Mouse (Mus musculus): ENCODE measurements around the gene Cetn3. TPM values are rescaled to one million over a fixed set of nuclear protein-coding genes. Genes with fewer than 3 reads are reported as not detected.

The Cetn3 gene
- 219 and 231 TPM in 2 replicates for polyA plus RNA-seq (2015; fragmentation: Nextera tagmentation; extraction: Ambion mirVana)

GRCm38 (mm10) chr13:81782971-81783404, at the start of gene Cetn3:
TSS of gene Cetn3 (plus strand) at chr13:81783077.
- H3K9me3 ChIP-seq (ENCODE audit: control insufficient read depth, low read length): no peaks in the 10 kb centered on the region
- peaks cover 7% of the 10 kb centered on the region for H3K36me3 ChIP-seq (ENCODE audit: control insufficient read depth, insufficient read depth, low read length)
- H3K4me1 ChIP-seq (replicated peaks; ENCODE audit: control insufficient read depth, insufficient read depth, low read length): peaks cover 9% of the 10 kb centered on the region; the same call in 1 of the 2 replicates
- WGBS: 0% methylated on average over 29 of the region's 29 CpGs
- peak within 1 kb of the TSS; percentile 91 for H3K4me2 ChIP-seq (ENCODE audit: low read depth, low read length)
- H3K27ac ChIP-seq (ENCODE audit: low read length): peak within 1 kb of the TSS; percentile 99
- no peaks in the 10 kb centered on the region for H3K27me3 ChIP-seq (ENCODE audit: control insufficient read depth, insufficient read depth, low read depth, low read length)
- peak; percentile 93 for ATAC-seq (ENCODE audit: low read depth)
- H3K9ac ChIP-seq (ENCODE audit: low read length): peak within 1 kb of the TSS; percentile 92
- H3K4me3 ChIP-seq (ENCODE audit: low read length): peak within 1 kb of the TSS; percentile 86

GRCm38 (mm10) chr13:81736606-81737005, 46.3 kb upstream of the Cetn3 start:
- Histone ChIP-seq H3K36me3 (ENCODE audit: control insufficient read depth, insufficient read depth, low read length) (no peaks in the 10 kb centered on the region), H3K4me1 (replicated peaks; ENCODE audit: control insufficient read depth, insufficient read depth, low read length) (no peaks in the 10 kb centered on the region), H3K27me3 (ENCODE audit: control insufficient read depth, insufficient read depth, low read depth, low read length) (no peaks in the 10 kb centered on the region), H3K9me3 (ENCODE audit: control insufficient read depth, low read length) (no peaks in the 10 kb centered on the region), H3K4me3 (ENCODE audit: low read length) (no peak overlapping the region), H3K9ac (ENCODE audit: low read length) (no peak overlapping the region), H3K27ac (ENCODE audit: low read length) (no peak overlapping the region), H3K4me2 (ENCODE audit: low read depth, low read length) (no peak overlapping the region)
- no peak for ATAC-seq (ENCODE audit: low read depth)
- WGBS: 73% methylated on average over 5 of the region's 5 CpGs

DNA sequence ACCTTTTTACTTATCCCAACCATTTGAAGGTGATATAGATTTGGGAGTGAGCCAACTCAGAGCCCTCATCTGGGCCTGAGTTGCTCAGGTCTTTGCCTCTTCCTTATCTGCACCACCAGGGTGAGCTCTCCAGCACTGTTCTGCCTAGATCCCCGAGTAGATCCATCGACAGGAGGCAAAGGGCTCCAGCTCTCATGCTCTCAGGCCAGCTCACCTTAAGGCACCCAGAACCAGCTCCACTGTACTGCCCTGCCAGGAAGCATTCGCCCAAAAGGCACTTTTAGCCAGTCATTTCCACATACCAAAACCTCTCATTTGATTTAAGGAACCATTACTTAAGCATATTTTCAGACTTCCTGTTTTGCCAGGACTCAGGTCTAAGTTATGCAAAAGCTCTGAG, 42.0 kb upstream of the Cetn3 start:
- no peak for ATAC-seq (ENCODE audit: low read depth)
- no peaks in the 10 kb centered on the region for H3K4me1 ChIP-seq (replicated peaks; ENCODE audit: control insufficient read depth, insufficient read depth, low read length)
- no peak overlapping the region for H3K4me2 ChIP-seq (ENCODE audit: low read depth, low read length)
- no peaks in the 10 kb centered on the region for H3K27me3 ChIP-seq (ENCODE audit: control insufficient read depth, insufficient read depth, low read depth, low read length)
- no peaks in the 10 kb centered on the region for H3K36me3 ChIP-seq (ENCODE audit: control insufficient read depth, insufficient read depth, low read length)
- H3K9me3 ChIP-seq (ENCODE audit: control insufficient read depth, low read length): no peaks in the 10 kb centered on the region
- no peak overlapping the region for H3K4me3 ChIP-seq (ENCODE audit: low read length)
- H3K27ac ChIP-seq (ENCODE audit: low read length): no peak overlapping the region
- WGBS: 40% methylated on average over 3 of the region's 3 CpGs
- no peak overlapping the region for H3K9ac ChIP-seq (ENCODE audit: low read length)

- Histone ChIP-seq H3K27ac (ENCODE audit: low read length) (no peak overlapping the region), H3K4me3 (ENCODE audit: low read length) (no peak overlapping the region), H3K4me1 (replicated peaks; ENCODE audit: control insufficient read depth, insufficient read depth, low read length) (no peaks in the 10 kb centered on the region), H3K9ac (ENCODE audit: low read length) (no peak overlapping the region), H3K36me3 (ENCODE audit: control insufficient read depth, insufficient read depth, low read length) (no peaks in the 10 kb centered on the region), H3K4me2 (ENCODE audit: low read depth, low read length) (no peak overlapping the region), H3K27me3 (ENCODE audit: control insufficient read depth, insufficient read depth, low read depth, low read length) (no peaks in the 10 kb centered on the region), H3K9me3 (ENCODE audit: control insufficient read depth, low read length) (no peaks in the 10 kb centered on the region)
- no peak for ATAC-seq (ENCODE audit: low read depth)
- 43% methylated on average over 10 of the region's 10 CpGs for WGBS
Observed at GRCm38 (mm10) chr13:81743391-81744091, 39.3 kb upstream of the Cetn3 start.

DNA sequence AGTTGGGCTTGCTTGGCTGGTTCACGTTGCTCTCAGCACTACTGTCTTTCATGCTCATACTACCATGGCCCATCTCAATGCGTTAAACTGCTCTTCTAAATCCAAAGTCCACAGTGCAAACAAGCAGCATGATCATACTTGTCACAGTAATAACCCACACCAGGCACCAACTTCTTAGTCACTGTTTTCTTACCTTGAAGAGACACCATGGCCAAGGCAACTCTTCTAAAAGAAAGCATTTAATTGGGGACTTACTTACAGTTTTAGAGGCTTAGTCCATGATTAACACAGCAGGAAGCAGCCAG, 38.8 kb upstream of the Cetn3 start:
- H3K9ac ChIP-seq (ENCODE audit: low read length): no peak overlapping the region
- WGBS: 37% methylated on average over 2 of the region's 2 CpGs
- H3K4me2 ChIP-seq (ENCODE audit: low read depth, low read length): no peak overlapping the region
- no peaks in the 10 kb centered on the region for H3K9me3 ChIP-seq (ENCODE audit: control insufficient read depth, low read length)
- H3K4me1 ChIP-seq (replicated peaks; ENCODE audit: control insufficient read depth, insufficient read depth, low read length): no peaks in the 10 kb centered on the region
- H3K36me3 ChIP-seq (ENCODE audit: control insufficient read depth, insufficient read depth, low read length): no peaks in the 10 kb centered on the region
- no peak overlapping the region for H3K4me3 ChIP-seq (ENCODE audit: low read length)
- ATAC-seq (ENCODE audit: low read depth): no peak
- H3K27ac ChIP-seq (ENCODE audit: low read length): no peak overlapping the region
- no peaks in the 10 kb centered on the region for H3K27me3 ChIP-seq (ENCODE audit: control insufficient read depth, insufficient read depth, low read depth, low read length)

DNA sequence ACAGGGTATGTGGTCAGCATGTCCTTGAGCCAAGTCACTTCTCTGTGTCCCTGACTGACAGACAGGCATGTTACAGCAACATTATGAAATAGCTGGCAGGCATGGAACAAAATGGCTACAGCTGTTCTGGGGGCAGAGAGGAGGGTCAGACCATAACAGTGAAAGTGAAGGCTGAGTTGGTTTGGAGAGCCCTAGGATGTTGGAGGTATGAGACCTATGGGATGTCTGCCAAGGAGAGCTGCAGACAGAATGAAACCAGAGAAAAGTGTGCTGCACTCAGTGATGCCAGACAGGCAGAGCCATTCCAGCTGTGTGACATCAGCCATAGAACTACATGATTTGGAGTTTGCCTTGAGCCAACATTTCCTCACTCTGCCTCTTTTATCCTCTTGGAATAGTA, 28.0 kb upstream of the Cetn3 start:
- no peak overlapping the region for H3K4me3 ChIP-seq (ENCODE audit: low read length)
- H3K4me2 ChIP-seq (ENCODE audit: low read depth, low read length): no peak overlapping the region
- no peaks in the 10 kb centered on the region for H3K36me3 ChIP-seq (ENCODE audit: control insufficient read depth, insufficient read depth, low read length)
- no peaks in the 10 kb centered on the region for H3K4me1 ChIP-seq (replicated peaks; ENCODE audit: control insufficient read depth, insufficient read depth, low read length)
- no peak overlapping the region for H3K9ac ChIP-seq (ENCODE audit: low read length)
- no peaks in the 10 kb centered on the region for H3K9me3 ChIP-seq (ENCODE audit: control insufficient read depth, low read length)
- H3K27me3 ChIP-seq (ENCODE audit: control insufficient read depth, insufficient read depth, low read depth, low read length): no peaks in the 10 kb centered on the region
- no peak overlapping the region for H3K27ac ChIP-seq (ENCODE audit: low read length)
- peak; percentile 92 for ATAC-seq (ENCODE audit: low read depth)

DNA sequence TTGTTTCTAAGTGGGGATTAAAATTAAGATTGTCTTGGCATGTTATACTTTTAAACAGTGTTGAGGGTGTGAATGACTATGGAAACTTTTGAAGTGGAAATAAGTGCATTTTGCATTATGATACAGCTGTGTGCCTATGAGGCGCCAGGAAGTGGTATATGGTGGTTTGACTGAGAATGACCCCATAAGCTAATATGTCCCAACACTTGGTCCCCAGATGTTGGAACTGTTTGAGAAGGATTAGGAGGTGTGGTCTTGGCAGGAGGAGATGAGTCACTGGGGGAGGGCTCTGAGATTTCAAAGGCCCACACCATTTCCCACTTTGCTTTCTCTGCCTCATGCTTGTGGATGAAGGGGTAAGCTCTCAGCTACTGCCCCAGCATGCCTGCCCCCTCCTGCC, 27.6 kb upstream of the Cetn3 start:
- Histone ChIP-seq H3K27ac (ENCODE audit: low read length) (0 out of 2 replicates have a peak overlapping the region, but pooled peaks have one; percentile 3), H3K4me1 (replicated peaks; ENCODE audit: control insufficient read depth, insufficient read depth, low read length) (no peaks in the 10 kb centered on the region), H3K4me3 (ENCODE audit: low read length) (no peak overlapping the region), H3K36me3 (ENCODE audit: control insufficient read depth, insufficient read depth, low read length) (no peaks in the 10 kb centered on the region), H3K4me2 (ENCODE audit: low read depth, low read length) (no peak overlapping the region), H3K9me3 (ENCODE audit: control insufficient read depth, low read length) (no peaks in the 10 kb centered on the region), H3K9ac (ENCODE audit: low read length) (no peak overlapping the region), H3K27me3 (ENCODE audit: control insufficient read depth, insufficient read depth, low read depth, low read length) (no peaks in the 10 kb centered on the region)
- ATAC-seq (ENCODE audit: low read depth): peak; percentile 29
- WGBS: 94% methylated on average over 1 of the region's 1 CpGs

GRCm38 (mm10) chr13:81757058-81757660, 25.7 kb upstream of the Cetn3 start:
- Histone ChIP-seq H3K4me2 (ENCODE audit: low read depth, low read length) (no peak overlapping the region), H3K27ac (ENCODE audit: low read length) (no peak overlapping the region), H3K4me3 (ENCODE audit: low read length) (no peak overlapping the region), H3K4me1 (replicated peaks; ENCODE audit: control insufficient read depth, insufficient read depth, low read length) (no peaks in the 10 kb centered on the region), H3K9ac (ENCODE audit: low read length) (no peak overlapping the region), H3K27me3 (ENCODE audit: control insufficient read depth, insufficient read depth, low read depth, low read length) (no peaks in the 10 kb centered on the region), H3K36me3 (ENCODE audit: control insufficient read depth, insufficient read depth, low read length) (no peaks in the 10 kb centered on the region), H3K9me3 (ENCODE audit: control insufficient read depth, low read length) (no peaks in the 10 kb centered on the region)
- no peak for ATAC-seq (ENCODE audit: low read depth)
- 77% methylated on average over 5 of the region's 5 CpGs for WGBS

DNA sequence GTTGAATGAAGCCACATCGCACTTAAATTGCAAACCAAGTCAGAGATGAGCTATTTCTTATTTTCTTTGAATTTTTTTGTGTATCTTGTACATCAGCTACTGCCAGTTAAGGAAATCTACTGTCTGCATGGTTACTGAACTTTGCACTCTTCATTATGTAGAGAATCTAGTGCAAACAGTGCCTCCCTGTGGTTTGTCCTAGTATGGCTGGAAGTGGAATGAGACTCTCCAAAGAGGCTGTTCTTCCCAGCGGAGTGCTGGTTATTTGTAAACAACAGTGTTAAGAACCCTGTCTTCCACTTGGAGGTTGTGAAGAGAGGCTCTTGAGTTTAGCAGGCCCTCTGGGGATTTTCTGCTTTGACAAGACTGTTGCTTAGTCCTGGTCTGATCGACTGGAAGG, 22.5 kb upstream of the Cetn3 start:
- no peak overlapping the region for H3K27ac ChIP-seq (ENCODE audit: low read length)
- no peak overlapping the region for H3K9ac ChIP-seq (ENCODE audit: low read length)
- no peak for ATAC-seq (ENCODE audit: low read depth)
- no peak overlapping the region for H3K4me3 ChIP-seq (ENCODE audit: low read length)
- WGBS: 29% methylated on average over 3 of the region's 3 CpGs
- no peak overlapping the region for H3K4me2 ChIP-seq (ENCODE audit: low read depth, low read length)
- H3K4me1 ChIP-seq (replicated peaks; ENCODE audit: control insufficient read depth, insufficient read depth, low read length): no peaks in the 10 kb centered on the region
- no peaks in the 10 kb centered on the region for H3K9me3 ChIP-seq (ENCODE audit: control insufficient read depth, low read length)
- H3K27me3 ChIP-seq (ENCODE audit: control insufficient read depth, insufficient read depth, low read depth, low read length): no peaks in the 10 kb centered on the region
- H3K36me3 ChIP-seq (ENCODE audit: control insufficient read depth, insufficient read depth, low read length): no peaks in the 10 kb centered on the region

Data from lung, embryonic 16.5 days (tissue).